Mouse (Mus musculus): ENCODE data around the gene Hspbap1. TPM values are rescaled to one million over a fixed set of nuclear protein-coding genes. Genes with fewer than 3 reads are reported as not detected.

Hspbap1 gene
- polyA plus RNA-seq, 1 experiment from 2014 or later = 8.0 TPM

DNA sequence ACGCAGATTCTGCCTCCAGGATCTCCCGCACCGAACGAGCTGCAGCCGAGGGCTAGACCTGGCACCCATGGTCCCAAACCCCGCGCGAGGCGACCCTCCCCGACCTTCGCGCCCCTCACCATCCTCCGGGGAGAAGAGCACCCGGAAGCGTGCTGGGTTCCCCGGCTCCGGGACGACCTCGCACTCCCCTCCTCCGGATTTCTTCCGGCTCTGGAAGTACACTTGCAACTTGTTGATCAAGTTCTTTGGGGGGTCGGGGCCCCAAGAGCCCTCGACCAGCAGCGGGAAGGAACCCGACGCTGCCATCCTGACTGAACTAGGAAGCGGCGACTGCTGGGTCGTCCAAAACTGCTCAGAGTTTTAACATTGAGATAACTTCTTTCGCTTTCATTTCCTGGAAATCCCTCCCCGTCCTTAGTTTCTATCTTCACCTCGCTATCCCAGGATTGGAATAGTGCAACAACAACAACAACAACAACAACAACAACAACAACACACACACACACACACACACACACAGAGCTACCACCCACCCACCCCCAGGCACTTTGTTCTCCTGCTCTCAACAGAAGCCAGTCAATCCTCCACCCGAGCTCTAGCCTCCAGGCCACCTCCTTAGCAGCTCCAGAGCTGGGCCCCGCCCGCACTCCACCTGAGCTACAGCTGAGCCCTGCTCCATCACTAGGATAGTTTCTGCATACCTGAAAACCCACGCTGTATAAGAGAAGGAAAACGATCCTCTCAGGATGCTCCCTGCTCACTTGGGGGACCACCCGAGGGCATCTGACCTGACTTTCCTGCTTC is 101.1 kb downstream of the Hspbap1 start, which contains the start of gene Parp14:
Parp14 (minus strand) TSS at position 497 of the 804 bp plus-strand sequence.
- H3K4me3 ChIP-seq (ENCODE audit: low read depth, low read length) = peak within 1 kb of the TSS; percentile 74
- no peaks in the 10 kb centered on the region; the same call in 1 of the 2 replicates for H3K36me3 ChIP-seq (ENCODE audit: control insufficient read depth, insufficient read depth)
- no peaks in the 10 kb centered on the region for H3K27me3 ChIP-seq (replicated peaks; ENCODE audit: control insufficient read depth, insufficient read depth, low read length)
- peak within 1 kb of the TSS; percentile 75 for H3K9ac ChIP-seq (ENCODE audit: low read depth, low read length)
- H3K27ac ChIP-seq (ENCODE audit: low read depth, low read length) = peak within 1 kb of the TSS; percentile 85
- WGBS = under 1% methylated on average over 35 of the region's 38 CpGs
- peak; percentile 58 for ATAC-seq
- no peaks in the 10 kb centered on the region for H3K9me3 ChIP-seq (ENCODE audit: control insufficient read depth)
- peak within 1 kb of the TSS; percentile 73 for H3K4me2 ChIP-seq (replicated peaks; ENCODE audit: low read depth)
- peaks cover 8% of the 10 kb centered on the region; the same call in 1 of the 2 replicates for H3K4me1 ChIP-seq (replicated peaks; ENCODE audit: control insufficient read depth, insufficient read depth, low read length)
- TF ChIP-seq CTCF (IDR thresholded peaks at IDR 0.05; ENCODE audit: low read depth) = no peak

DNA sequence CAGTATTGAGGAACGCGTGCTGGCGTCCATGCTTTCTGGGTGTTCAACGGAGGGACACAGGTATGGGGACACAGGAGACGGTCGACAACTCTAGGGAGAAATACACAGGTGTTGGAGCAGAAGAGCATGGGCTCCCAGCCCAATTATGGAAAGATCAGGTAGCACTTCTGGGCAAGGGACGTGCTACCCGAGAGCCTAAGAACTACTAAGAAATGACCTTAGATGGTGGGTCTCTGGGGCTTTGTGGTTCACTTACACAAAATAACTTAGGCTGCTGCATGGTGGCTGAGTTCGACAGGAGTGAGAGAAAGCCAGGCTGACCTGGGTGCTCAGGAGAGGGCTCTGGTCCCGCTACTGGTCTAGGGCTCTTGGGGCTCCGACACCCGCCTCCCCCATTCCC is 101.7 kb downstream of the Hspbap1 start:
- Histone ChIP-seq H3K9me3 (ENCODE audit: control insufficient read depth) (no peaks in the 10 kb centered on the region), H3K4me2 (replicated peaks; ENCODE audit: low read depth) (peak overlapping the region; percentile 73), H3K27ac (ENCODE audit: low read depth, low read length) (0 out of 2 replicates have a peak overlapping the region, but pooled peaks have one; percentile 85), H3K36me3 (ENCODE audit: control insufficient read depth, insufficient read depth) (no peaks in the 10 kb centered on the region), H3K9ac (ENCODE audit: low read depth, low read length) (peak overlapping the region; percentile 75; the same call in 1 of the 2 replicates), H3K4me1 (replicated peaks; ENCODE audit: control insufficient read depth, insufficient read depth, low read length) (peaks cover 8% of the 10 kb centered on the region; the same call in 1 of the 2 replicates), H3K27me3 (replicated peaks; ENCODE audit: control insufficient read depth, insufficient read depth, low read length) (no peaks in the 10 kb centered on the region), H3K4me3 (ENCODE audit: low read depth, low read length) (peak overlapping the region; percentile 74)
- 25% methylated on average over 12 of the region's 12 CpGs for WGBS
- no peak for TF ChIP-seq CTCF (IDR thresholded peaks at IDR 0.05; ENCODE audit: low read depth)
- ATAC-seq = no peak

DNA sequence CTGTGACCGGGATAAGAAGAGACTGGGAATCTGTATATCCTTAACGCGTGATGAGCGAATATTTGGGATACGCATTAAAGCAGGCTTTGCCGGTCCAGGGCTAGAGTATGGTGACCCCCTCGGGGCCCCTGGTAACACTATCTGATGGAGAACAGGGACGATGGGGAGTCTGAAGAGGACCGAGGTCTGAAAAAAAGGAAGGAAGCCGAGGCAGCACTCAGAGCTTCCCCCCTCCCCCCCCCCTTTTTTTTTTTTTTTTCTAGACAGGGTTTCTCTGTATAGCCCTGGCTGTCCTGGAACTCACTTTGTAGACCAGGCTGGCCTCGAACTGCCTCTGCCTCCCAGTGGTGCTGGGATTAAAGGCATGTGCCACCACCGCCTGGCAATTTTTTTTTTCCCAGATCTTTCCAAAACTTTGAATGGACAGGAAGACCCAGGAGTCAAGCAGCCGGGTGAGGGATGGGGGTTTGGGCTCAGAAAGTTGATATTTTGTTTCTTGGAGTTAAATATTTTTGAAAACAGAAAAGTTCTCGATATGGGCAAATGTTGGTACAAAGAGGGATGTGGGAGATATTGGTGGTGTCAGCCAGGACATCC is 102.3 kb downstream of the Hspbap1 start:
- 37% methylated on average over 14 of the region's 14 CpGs for WGBS
- H3K4me3 ChIP-seq (ENCODE audit: low read depth, low read length) = peak overlapping the region; percentile 74

DNA sequence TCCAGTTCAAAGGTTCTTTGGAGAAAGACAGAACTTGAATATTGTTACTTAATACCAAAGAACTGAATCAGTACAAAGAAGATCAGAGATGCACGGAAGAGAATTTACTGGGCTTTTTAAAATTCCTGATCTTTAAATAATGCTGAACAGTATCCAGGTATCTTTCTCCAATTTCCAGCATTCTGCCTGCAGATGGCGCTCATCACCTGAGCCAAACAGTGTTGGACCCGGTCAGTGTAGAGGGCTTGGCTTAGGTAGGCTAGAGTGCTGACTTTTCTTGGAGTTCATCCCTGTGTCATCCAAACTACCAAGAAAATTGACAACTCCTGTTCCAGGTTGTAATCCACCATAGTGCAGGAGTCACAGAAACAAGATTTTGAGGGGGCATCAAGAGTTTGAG is 104.2 kb downstream of the Hspbap1 start:
- no peak overlapping the region for H3K9ac ChIP-seq (ENCODE audit: low read depth, low read length)
- no peaks in the 10 kb centered on the region for H3K27me3 ChIP-seq (replicated peaks; ENCODE audit: control insufficient read depth, insufficient read depth, low read length)
- TF ChIP-seq CTCF (IDR thresholded peaks at IDR 0.05; ENCODE audit: low read depth) = peak; percentile 85
- WGBS = 29% methylated on average over 3 of the region's 3 CpGs
- no peak overlapping the region for H3K4me2 ChIP-seq (replicated peaks; ENCODE audit: low read depth)
- no peak for ATAC-seq
- peaks cover 8% of the 10 kb centered on the region; the same call in 1 of the 2 replicates for H3K4me1 ChIP-seq (replicated peaks; ENCODE audit: control insufficient read depth, insufficient read depth, low read length)
- no peak overlapping the region for H3K4me3 ChIP-seq (ENCODE audit: low read depth, low read length)
- H3K27ac ChIP-seq (ENCODE audit: low read depth, low read length) = no peak overlapping the region
- no peaks in the 10 kb centered on the region for H3K9me3 ChIP-seq (ENCODE audit: control insufficient read depth)
- H3K36me3 ChIP-seq (ENCODE audit: control insufficient read depth, insufficient read depth) = no peaks in the 10 kb centered on the region

More for the DNA sequence above, 102.3 kb downstream of the Hspbap1 start:
- Histone ChIP-seq H3K27me3 (replicated peaks; ENCODE audit: control insufficient read depth, insufficient read depth, low read length) (no peaks in the 10 kb centered on the region), H3K27ac (ENCODE audit: low read depth, low read length) (no peak overlapping the region), H3K9ac (ENCODE audit: low read depth, low read length) (no peak overlapping the region), H3K4me1 (replicated peaks; ENCODE audit: control insufficient read depth, insufficient read depth, low read length) (peaks cover 8% of the 10 kb centered on the region; the same call in 1 of the 2 replicates), H3K36me3 (ENCODE audit: control insufficient read depth, insufficient read depth) (no peaks in the 10 kb centered on the region), H3K9me3 (ENCODE audit: control insufficient read depth) (no peaks in the 10 kb centered on the region), H3K4me2 (replicated peaks; ENCODE audit: low read depth) (peak overlapping the region; percentile 73)
- no peak for ATAC-seq
- TF ChIP-seq CTCF (IDR thresholded peaks at IDR 0.05; ENCODE audit: low read depth) = no peak

Other genes with a start within 250 kb of the Hspbap1 start
- gene Sema5b, start 229.2 kb upstream of the Hspbap1 start, polyA plus RNA-seq (2015; fragmentation: Nextera tagmentation; extraction: Ambion mirVana) = 0.90 and 0.99 TPM in 2 replicates
- gene Dirc2, start 1.0 kb upstream of the Hspbap1 start, polyA plus RNA-seq (2015; fragmentation: Nextera tagmentation; extraction: Ambion mirVana) = 20.4 and 22.0 TPM in 2 replicates
- gene Parp14, start 101.2 kb downstream of the Hspbap1 start, polyA plus RNA-seq (2015; fragmentation: Nextera tagmentation; extraction: Ambion mirVana) = 7.1 and 9.7 TPM in 2 replicates
- 29.2 and 29.9 TPM in 2 replicates for gene Parp9, start 168.1 kb downstream of the Hspbap1 start, polyA plus RNA-seq (2015; fragmentation: Nextera tagmentation; extraction: Ambion mirVana)
- gene Dtx3l, start 168.8 kb downstream of the Hspbap1 start, polyA plus RNA-seq (2015; fragmentation: Nextera tagmentation; extraction: Ambion mirVana) = 10.6 and 11.8 TPM in 2 replicates
- gene Kpna1, start 208.4 kb downstream of the Hspbap1 start, polyA plus RNA-seq (2015; fragmentation: Nextera tagmentation; extraction: Ambion mirVana) = 17.6 and 22.2 TPM in 2 replicates

Data from intestine, postnatal 0 days (tissue).